Mouse (Mus musculus) forebrain, embryonic 13.5 days (tissue): Measurements from ENCODE around the gene Clcn1. TPM values are rescaled to one million over a fixed set of nuclear protein-coding genes. Genes with fewer than 3 reads are reported as not detected.

ENCODE experiments used
- ATAC-seq: fragments of 200-750 bp; cut with Nextera tagmentation; 2 replicates; pipeline ENCODE4 v1.8.0; 2017
- H3K27ac ChIP-seq: fragments of 300-500 bp; sonication (generic); 2 replicates; pipeline ENCODE4 v1.5.1; 2015; ENCODE audit warnings: inconsistent platforms, mild to moderate bottlenecking, moderate library complexity
- H3K27me3 ChIP-seq: fragments of 300-500 bp; sonication (generic); 2 replicates; pipeline ENCODE4 v1.6.1; 2015; ENCODE audit warnings: mild to moderate bottlenecking, inconsistent platforms
- H3K36me3 ChIP-seq: fragments of 300-500 bp; sonication (generic); 2 replicates; pipeline ENCODE4 v1.6.1; 2015; ENCODE audit warnings: mild to moderate bottlenecking, inconsistent platforms; ENCODE audit not compliant: poor library complexity, severe bottlenecking
- H3K4me1 ChIP-seq: fragments of 300-500 bp; sonication (generic); 2 replicates; pipeline ENCODE4 v1.6.1; 2015; ENCODE audit warnings: inconsistent platforms
- H3K4me2 ChIP-seq: fragments of 300-500 bp; sonication (generic); 2 replicates; pipeline ENCODE4 v1.6.1; 2015; ENCODE audit warnings: inconsistent platforms, mild to moderate bottlenecking, moderate library complexity
- H3K4me3 ChIP-seq: fragments of 300-500 bp; sonication (generic); 2 replicates; pipeline ENCODE4 v1.5.1; 2015; ENCODE audit warnings: mild to moderate bottlenecking, inconsistent platforms
- H3K9ac ChIP-seq: fragments of 300-500 bp; sonication (generic); 2 replicates; pipeline ENCODE4 v1.6.1; 2015; ENCODE audit warnings: mild to moderate bottlenecking, inconsistent platforms
- H3K9me3 ChIP-seq: fragments of 300-500 bp; sonication (generic); replicated peaks from 2 replicates; pipeline ENCODE4 v1.6.1; 2016; ENCODE audit warnings: inconsistent platforms
- WGBS: fragments of 180-500 bp; shearing (Covaris S2); methylation state at CpG from one replicate; pipeline ENCODE4 v1.1.7; 2015; 5-methylcytosine and 5-hydroxymethylcytosine counted together
- polyA plus RNA-seq: library from polyadenylated mRNA; unstranded; fragments of >200 nt; fragmentation: Nextera tagmentation; extraction: Ambion mirVana; gene quantifications from 2 replicates; pipeline ENCODE4 v1.2.1, GENCODE M21; 2015

Gene Clcn1
- polyA plus RNA-seq, result 1.3 and 2.0 TPM in 2 replicates

GRCm38 (mm10) chr6:42286448-42286847, at the start of gene Clcn1:
Gene Clcn1 (plus strand): TSS chr6:42286685.
- ATAC-seq, result no peak
- Histone ChIP-seq H3K27ac (no peak within 1 kb of the TSS), H3K27me3 (no peaks in the 10 kb centered on the region), H3K4me1 (no peaks in the 10 kb centered on the region), H3K4me3 (no peak within 1 kb of the TSS), H3K9me3 (no peaks in the 10 kb centered on the region), H3K4me2 (no peak within 1 kb of the TSS), H3K36me3 (peaks cover 68% of the 10 kb centered on the region), H3K9ac (no peak within 1 kb of the TSS)
- 83% methylated on average over 5 of the region's 5 CpGs for WGBS

DNA sequence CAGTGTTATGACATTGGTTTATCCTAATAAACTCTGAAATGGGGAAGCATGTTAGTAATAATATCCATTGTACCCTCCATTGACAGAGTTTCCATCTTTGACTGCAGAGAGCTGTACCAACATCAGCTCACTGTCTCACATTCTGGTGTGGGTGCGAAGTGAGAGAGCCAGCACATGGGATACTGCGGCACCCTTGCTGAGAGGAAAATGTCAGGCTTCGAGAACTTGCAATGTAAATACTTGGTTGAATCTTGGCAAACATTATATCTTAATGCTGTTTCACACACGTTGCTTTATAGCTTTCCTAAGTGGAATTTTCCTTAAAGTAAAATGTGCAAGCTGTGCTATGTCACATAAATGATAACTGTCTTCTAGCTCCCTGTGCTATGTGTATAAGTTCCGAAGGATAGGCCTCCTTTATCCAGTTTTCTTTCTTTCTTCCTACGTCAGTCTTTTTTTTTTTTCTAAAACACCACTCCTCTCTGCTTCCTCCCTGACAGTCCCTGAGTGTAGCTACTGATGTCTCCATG, 49.1 kb upstream of the Clcn1 start:
- Histone ChIP-seq H3K4me2 (no peak overlapping the region), H3K27me3 (no peaks in the 10 kb centered on the region), H3K36me3 (no peaks in the 10 kb centered on the region), H3K9ac (no peak overlapping the region), H3K4me1 (no peaks in the 10 kb centered on the region), H3K9me3 (no peaks in the 10 kb centered on the region), H3K4me3 (no peak overlapping the region), H3K27ac (no peak overlapping the region)
- WGBS, result 77% methylated on average over 6 of the region's 6 CpGs
- no peak for ATAC-seq

- Histone ChIP-seq H3K27me3 (peaks cover 3% of the 10 kb centered on the region; the same call in 1 of the 2 replicates), H3K4me3 (no peak overlapping the region), H3K36me3 (no peaks in the 10 kb centered on the region), H3K4me1 (peaks cover 5% of the 10 kb centered on the region; the same call in 1 of the 2 replicates), H3K27ac (no peak overlapping the region), H3K9me3 (no peaks in the 10 kb centered on the region), H3K9ac (no peak overlapping the region), H3K4me2 (no peak overlapping the region)
- ATAC-seq, result no peak
- 78% methylated on average over 6 of the region's 6 CpGs for WGBS
Observed at GRCm38 (mm10) chr6:42241311-42242045, 45.0 kb upstream of the Clcn1 start.

GRCm38 (mm10) chr6:42245711-42246353, 40.7 kb upstream of the Clcn1 start, which contains the start of gene Gstk1:
Gene Gstk1 (plus strand): TSS chr6:42245935.
- Histone ChIP-seq H3K4me1 (peaks cover 6% of the 10 kb centered on the region; the same call in 1 of the 2 replicates), H3K4me2 (peak within 1 kb of the TSS; percentile 73), H3K27me3 (peaks cover 8% of the 10 kb centered on the region; the same call in 1 of the 2 replicates), H3K4me3 (peak within 1 kb of the TSS; percentile 48), H3K36me3 (no peaks in the 10 kb centered on the region), H3K9ac (peak within 1 kb of the TSS; percentile 61), H3K27ac (no peak within 1 kb of the TSS), H3K9me3 (no peaks in the 10 kb centered on the region)
- WGBS, result 3% methylated on average over 28 of the region's 28 CpGs
- peak; percentile 99 for ATAC-seq

GRCm38 (mm10) chr6:42247173-42247572, 39.3 kb upstream of the Clcn1 start:
- WGBS, result 9% methylated on average over 8 of the region's 8 CpGs
- Histone ChIP-seq H3K27ac (no peak overlapping the region), H3K4me2 (0 out of 2 replicates have a peak overlapping the region, but pooled peaks have one; percentile 9), H3K9me3 (no peaks in the 10 kb centered on the region), H3K36me3 (no peaks in the 10 kb centered on the region), H3K9ac (no peak overlapping the region), H3K4me1 (peaks cover 6% of the 10 kb centered on the region; the same call in 1 of the 2 replicates), H3K27me3 (peaks cover 8% of the 10 kb centered on the region; the same call in 1 of the 2 replicates), H3K4me3 (no peak overlapping the region)
- 0 out of 2 replicates have a peak, but pooled peaks have one; percentile 6 for ATAC-seq

DNA sequence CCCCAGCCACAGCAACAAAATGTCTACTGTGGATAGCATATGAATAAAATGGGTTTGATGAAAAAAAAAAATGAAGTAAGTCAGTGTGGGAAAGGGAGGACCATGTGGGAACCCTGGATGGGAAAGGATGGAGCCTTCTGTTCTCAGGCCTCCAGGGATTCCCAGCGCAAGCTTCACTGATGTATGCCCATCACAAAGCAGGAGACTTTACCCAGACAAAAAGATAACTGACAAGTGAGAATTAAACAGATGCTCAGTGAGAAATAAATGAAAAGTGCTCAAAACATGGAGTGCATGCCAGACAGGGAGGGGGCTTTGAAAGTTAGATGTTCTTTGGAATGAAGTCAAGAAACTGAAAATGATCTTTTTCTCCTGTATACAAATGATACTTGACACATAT, 38.5 kb upstream of the Clcn1 start:
- Histone ChIP-seq H3K4me2 (no peak overlapping the region), H3K27me3 (peaks cover 8% of the 10 kb centered on the region; the same call in 1 of the 2 replicates), H3K4me3 (no peak overlapping the region), H3K4me1 (peaks cover 6% of the 10 kb centered on the region; the same call in 1 of the 2 replicates), H3K9me3 (no peaks in the 10 kb centered on the region), H3K36me3 (no peaks in the 10 kb centered on the region), H3K27ac (no peak overlapping the region), H3K9ac (no peak overlapping the region)
- peak; percentile 48; the same call in 1 of the 2 replicates for ATAC-seq
- 74% methylated on average over 1 of the region's 1 CpGs for WGBS

DNA sequence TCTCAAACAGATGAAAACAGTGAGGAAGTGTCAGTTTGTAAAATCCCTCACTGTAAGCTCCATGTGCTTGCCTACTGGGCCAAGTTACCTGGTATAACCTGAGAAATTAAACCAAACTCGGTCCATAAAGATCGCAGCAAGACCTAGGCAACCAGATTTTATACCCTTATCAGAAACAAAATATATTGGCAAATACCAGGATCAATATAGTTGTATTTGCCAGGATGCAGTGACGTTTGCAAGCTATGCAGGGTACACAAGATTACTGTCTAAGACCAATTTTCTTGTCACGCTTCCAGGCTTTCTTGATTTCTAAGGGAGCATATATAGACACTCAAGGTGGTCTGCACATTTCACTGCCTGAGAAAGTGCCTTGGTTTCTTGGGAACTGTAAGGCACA, 34.7 kb upstream of the Clcn1 start:
- Histone ChIP-seq H3K36me3 (no peaks in the 10 kb centered on the region), H3K27me3 (0 out of 2 replicates have a peak, but pooled peaks cover 3% of the 10 kb centered on the region), H3K4me1 (no peaks in the 10 kb centered on the region), H3K4me2 (no peak overlapping the region), H3K9ac (no peak overlapping the region), H3K27ac (no peak overlapping the region), H3K4me3 (no peak overlapping the region), H3K9me3 (no peaks in the 10 kb centered on the region)
- no peak for ATAC-seq
- WGBS, result 90% methylated on average over 4 of the region's 4 CpGs

DNA sequence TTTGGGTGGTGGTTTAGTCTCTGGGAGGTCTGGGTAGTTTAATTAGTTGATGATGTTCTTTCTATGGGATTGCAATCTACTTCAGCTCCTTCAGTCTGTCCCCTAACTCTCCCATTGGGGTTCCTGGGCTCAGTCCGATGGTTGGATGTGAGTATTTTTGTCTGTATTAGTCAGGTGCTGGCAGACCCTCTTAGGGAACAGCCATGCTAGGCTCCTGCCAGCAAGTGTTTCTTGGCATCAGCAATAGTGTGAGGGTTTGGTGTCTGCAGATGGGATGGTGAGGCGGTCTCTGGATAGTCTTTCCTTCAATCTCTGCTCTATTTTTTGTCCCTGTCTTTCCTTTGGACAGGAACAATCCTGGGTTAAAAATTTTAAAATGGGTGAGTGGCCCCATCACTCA, 33.4 kb upstream of the Clcn1 start:
- Histone ChIP-seq H3K27me3 (no peaks in the 10 kb centered on the region), H3K4me3 (no peak overlapping the region), H3K9me3 (no peaks in the 10 kb centered on the region), H3K36me3 (no peaks in the 10 kb centered on the region), H3K27ac (no peak overlapping the region), H3K4me2 (no peak overlapping the region), H3K9ac (no peak overlapping the region), H3K4me1 (no peaks in the 10 kb centered on the region)
- no peak for ATAC-seq
- 78% methylated on average over 2 of the region's 2 CpGs for WGBS

GRCm38 (mm10) chr6:42257303-42257863, 29.1 kb upstream of the Clcn1 start:
- H3K9me3 ChIP-seq, result no peaks in the 10 kb centered on the region
- H3K27me3 ChIP-seq, result no peaks in the 10 kb centered on the region
- no peak overlapping the region for H3K4me2 ChIP-seq
- H3K4me3 ChIP-seq, result no peak overlapping the region
- H3K4me1 ChIP-seq, result no peaks in the 10 kb centered on the region
- WGBS, result 19% methylated on average over 11 of the region's 11 CpGs
- H3K36me3 ChIP-seq, result no peaks in the 10 kb centered on the region
- ATAC-seq, result peak; percentile 58
- H3K9ac ChIP-seq, result no peak overlapping the region
- H3K27ac ChIP-seq, result no peak overlapping the region

DNA sequence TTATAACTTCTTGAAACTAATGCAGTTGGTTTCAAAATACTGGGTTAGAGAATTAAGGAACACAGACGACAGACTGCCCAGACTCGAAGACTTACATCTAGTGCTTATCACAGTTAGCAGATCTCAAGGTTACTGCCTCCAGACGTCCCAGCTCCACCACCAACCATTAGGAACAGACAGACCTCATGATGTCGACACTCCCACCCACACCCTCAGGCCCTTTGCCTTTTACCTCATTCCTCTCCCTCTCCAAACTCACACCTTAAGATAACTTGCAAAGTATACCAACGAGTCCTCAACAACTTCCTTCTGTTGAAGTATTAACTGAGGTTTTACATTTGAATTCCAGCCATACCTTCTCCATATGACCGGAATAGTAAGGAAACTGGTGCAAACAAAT, 26.1 kb upstream of the Clcn1 start:
- H3K9me3 ChIP-seq, result no peaks in the 10 kb centered on the region
- no peak overlapping the region for H3K4me3 ChIP-seq
- ATAC-seq, result no peak
- H3K36me3 ChIP-seq, result no peaks in the 10 kb centered on the region
- no peak overlapping the region for H3K27ac ChIP-seq
- H3K27me3 ChIP-seq, result no peaks in the 10 kb centered on the region
- H3K4me1 ChIP-seq, result 0 out of 2 replicates have a peak, but pooled peaks cover 3% of the 10 kb centered on the region
- no peak overlapping the region for H3K4me2 ChIP-seq
- H3K9ac ChIP-seq, result no peak overlapping the region
- 80% methylated on average over 6 of the region's 6 CpGs for WGBS

- Histone ChIP-seq H3K4me2 (no peak within 1 kb of the TSS), H3K9ac (no peak within 1 kb of the TSS), H3K9me3 (no peaks in the 10 kb centered on the region), H3K4me1 (peaks cover 8% of the 10 kb centered on the region), H3K36me3 (no peaks in the 10 kb centered on the region), H3K4me3 (no peak within 1 kb of the TSS), H3K27ac (no peak within 1 kb of the TSS), H3K27me3 (no peaks in the 10 kb centered on the region)
- 21% methylated on average over 19 of the region's 20 CpGs for WGBS
- no peak for ATAC-seq
Observed at GRCm38 (mm10) chr6:42261524-42262170, 24.8 kb upstream of the Clcn1 start, which contains the start of gene Tmem139. Gene Tmem139 (plus strand): TSS chr6:42261970.
